8 mouse cellular contexts compared by ENCODE assay signal in the genomic region with DNA sequence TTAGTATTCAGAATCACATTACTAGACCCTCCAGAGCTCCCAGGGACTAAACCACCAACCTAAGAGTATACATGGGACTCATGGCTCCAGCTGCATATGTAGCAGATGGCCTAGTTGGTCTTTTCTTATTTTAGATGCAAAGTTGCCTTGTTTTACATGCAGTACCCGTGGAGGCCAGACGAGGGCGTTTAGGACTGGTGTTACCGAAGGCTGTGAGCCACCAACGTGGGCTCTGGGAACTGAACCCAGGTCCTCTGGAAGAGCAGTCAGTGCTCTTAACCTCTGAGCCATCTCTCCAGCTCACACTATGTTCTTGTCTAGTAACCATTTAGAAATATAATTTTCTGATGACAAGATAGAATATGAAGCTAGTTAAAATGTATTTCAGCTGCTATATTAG.
A peak's percentile ranks its signal among the peaks of the same experiment; 100 is the strongest.
DNase-seq lines count a peak whose midpoint lies in the region; ATAC-seq and TF ChIP-seq lines count a peak whose summit lies in the region.
"Had no signal": no experiment of that assay in that cellular context is flagged by ENCODE, and none has a peak within 500 bp of the region (broad histone marks: within the 10 kb centered on the region; RNA-seq: fewer than 3 reads in every experiment).

No protein-coding gene starts in this region.

- no peaks in the 10 kb centered on the region for H3K79me2 ChIP-seq in MEL (ENCODE audit: control insufficient read depth, insufficient read depth, low read length, poor library complexity)

- TF ChIP-seq CTCF in lung, embryonic 14.5 days (IDR thresholded peaks at IDR 0.05; ENCODE audit: low read depth) = peak; percentile 56
- peak; percentile 64 to 78 (median 67) for TF ChIP-seq CTCF in MEL (IDR thresholded peaks at IDR 0.05 in 2 of 3, conservative IDR thresholded peaks at IDR 0.05 in 1 of 3; ENCODE audit: control insufficient read depth in 1 of 3, insufficient read depth in 1 of 3, low read depth in 2 of 3, low read length in 3 of 3, poor library complexity in 1 of 3, severe bottlenecking in 1 of 3)

- H3K9ac ChIP-seq in lung, embryonic 14.5 days = no peak overlapping the region
- H3K9ac ChIP-seq in MEL (ENCODE audit: control insufficient read depth, low read depth, low read length, poor library complexity, severe bottlenecking) = no peak overlapping the region

- H3K27ac ChIP-seq in lung, embryonic 14.5 days (ENCODE audit: low read depth) = no peak overlapping the region
- H3K27ac ChIP-seq in MEL (ENCODE audit: control insufficient read depth, low read depth, low read length) = no peak overlapping the region

- no peak overlapping the region for H3K4me2 ChIP-seq in lung, embryonic 14.5 days
- H3K4me2 ChIP-seq: heart, embryonic 11.5 days had no signal

- TF ChIP-seq POLR2A in MEL (IDR thresholded peaks at IDR 0.05; ENCODE audit: control insufficient read depth in 1 of 2, insufficient read depth in 1 of 2, low read depth in 1 of 2, low read length in 2 of 2, poor library complexity in 1 of 2) = no peak

- H3K36me3 ChIP-seq in lung, embryonic 14.5 days (ENCODE audit: insufficient read depth) = no peaks in the 10 kb centered on the region
- no peaks in the 10 kb centered on the region for H3K36me3 ChIP-seq in MEL (ENCODE audit: control insufficient read depth in 1 of 2, insufficient read depth in 2 of 2, low read length in 2 of 2)
- H3K36me3 ChIP-seq in splenic B cell, adult 2 months (ENCODE audit: control insufficient read depth, insufficient read depth, low read length, poor library complexity, severe bottlenecking) = no peaks in the 10 kb centered on the region

- ATAC-seq in lung, embryonic 14.5 days (ENCODE audit: insufficient read depth) = no peak
- no peak for ATAC-seq in erythroid progenitor cell, adult 5-6 weeks (replicated peaks; ENCODE audit: low FRiP score, poor library complexity, severe bottlenecking)

- no peak for TF ChIP-seq EP300 in MEL (IDR thresholded peaks at IDR 0.05; ENCODE audit: low read depth in 1 of 2, low read length in 2 of 2)

- peak; percentile 61 for DNase-seq in lung, embryonic 14.5 days
- no peak for DNase-seq in lung, adult 18-20 months
- peak; percentile 75 for DNase-seq in MEL (ENCODE audit: low read depth, low spot score)
- DNase-seq in c-Kit-positive CD71-positive TER-119-negative erythroid progenitor cells, embryonic 14.5 days (ENCODE audit: low read depth) = peak; percentile 37
- DNase-seq in splenic B cell, adult 2 months (ENCODE audit: low read depth, low spot score) = peak; percentile 76
- DNase-seq in cerebellum, adult 8-10 months = no peak

- H3K27me3 ChIP-seq in lung, embryonic 14.5 days (ENCODE audit: insufficient read depth, low read length) = no peaks in the 10 kb centered on the region
- H3K27me3 ChIP-seq in MEL (ENCODE audit: control insufficient read depth in 1 of 2, insufficient read depth in 2 of 2, low read length in 2 of 2) = peaks cover 8 to 20% of the 10 kb centered on the region in 2 experiments
- no peaks in the 10 kb centered on the region for H3K27me3 ChIP-seq in splenic B cell, adult 2 months (ENCODE audit: control insufficient read depth, insufficient read depth, low read length, poor library complexity, severe bottlenecking)

- TF ChIP-seq RAD21 in MEL (IDR thresholded peaks at IDR 0.05; ENCODE audit: low read depth, low read length) = peak; percentile 72

- H3K4me1 ChIP-seq in lung, embryonic 14.5 days (ENCODE audit: insufficient read depth) = no peaks in the 10 kb centered on the region
- no peaks in the 10 kb centered on the region for H3K4me1 ChIP-seq in MEL (ENCODE audit: control insufficient read depth in 1 of 2, insufficient read depth in 2 of 2, low read length in 2 of 2)

- no peak overlapping the region for H3K4me3 ChIP-seq in lung, embryonic 14.5 days (ENCODE audit: low read depth, low read length)
- no peak overlapping the region for H3K4me3 ChIP-seq in MEL (ENCODE audit: control insufficient read depth in 1 of 2, insufficient read depth in 1 of 2, low read depth in 2 of 2, low read length in 2 of 2)

- 15% methylated on average over 5 of the region's 5 CpGs for WGBS in lung, embryonic 14.5 days

- no peaks in the 10 kb centered on the region for H3K9me3 ChIP-seq in lung, embryonic 14.5 days (ENCODE audit: low read depth, low read length)
- no peaks in the 10 kb centered on the region for H3K9me3 ChIP-seq in MEL (replicated peaks; ENCODE audit: insufficient read depth, low read length)

TF ChIP-seq in MEL, 35 proteins besides CTCF, POLR2A, EP300 and RAD21:
- peak; percentile 74 for TF ChIP-seq ZC3H11A (IDR thresholded peaks at IDR 0.05; ENCODE audit: low read depth, low read length)
- TF ChIP-seq CHD1 (IDR thresholded peaks at IDR 0.05; ENCODE audit: low read depth, low read length) = no peak
- no peak for TF ChIP-seq TAL1 (IDR thresholded peaks at IDR 0.05; ENCODE audit: low read length)
- TF ChIP-seq JUND (IDR thresholded peaks at IDR 0.05; ENCODE audit: low read depth, low read length) = 0 out of 2 replicates have a peak, but pooled peaks have one; percentile 27
- TF ChIP-seq ZNF384 (IDR thresholded peaks at IDR 0.05; ENCODE audit: low read depth, low read length) = no peak
- 0 out of 2 replicates have a peak, but pooled peaks have one; percentile 39 for TF ChIP-seq MAZ (IDR thresholded peaks at IDR 0.05; ENCODE audit: low read depth, low read length)
- peak; percentile 87 for TF ChIP-seq SMC3 (IDR thresholded peaks at IDR 0.05; ENCODE audit: low read depth, low read length)
TF ChIP-seq in MEL: peak in this region for 4.

Comparison
In these comparisons a context has a peak if more than half of its experiments do, and no peak if none do; other contexts are left out.
1. DNase-seq: peak in lung, embryonic 14.5 days (single experiment), MEL (single experiment), c-Kit-positive CD71-positive TER-119-negative erythroid progenitor cells, embryonic 14.5 days (single experiment) and splenic B cell, adult 2 months (single experiment); none in lung, adult 18-20 months (0 of 2) and cerebellum, adult 8-10 months (single experiment).